Mouse (Mus musculus) ovary, adult 18-20 months (tissue): ENCODE results near the gene Vps35l.

ENCODE experiments used
- DNase-seq: peaks from one replicate; pipeline ENCODE4 v3.0.0; 2022; ENCODE audit warnings: low spot score, mixed read lengths

The Vps35l gene

DNA sequence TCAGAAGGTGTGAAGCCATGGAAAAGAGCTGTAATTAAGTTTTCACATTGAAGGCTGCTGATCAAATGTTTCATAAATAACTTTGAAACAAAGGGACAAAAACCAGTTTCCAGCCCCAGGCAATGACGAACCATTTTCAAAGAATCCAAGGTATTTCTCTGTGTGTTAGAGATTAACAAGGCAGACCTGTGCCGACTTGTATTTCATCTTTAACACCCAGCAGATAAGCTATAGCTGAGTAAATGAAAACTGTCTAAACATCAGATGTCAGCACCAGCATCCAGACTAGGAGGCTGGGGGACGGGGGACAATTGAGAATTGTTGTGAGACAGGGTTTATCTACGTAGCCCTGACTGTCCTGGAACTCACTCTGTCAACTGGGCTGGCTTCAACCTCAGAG, 143.9 kb downstream of the Vps35l start:
- no peak for DNase-seq

DNA sequence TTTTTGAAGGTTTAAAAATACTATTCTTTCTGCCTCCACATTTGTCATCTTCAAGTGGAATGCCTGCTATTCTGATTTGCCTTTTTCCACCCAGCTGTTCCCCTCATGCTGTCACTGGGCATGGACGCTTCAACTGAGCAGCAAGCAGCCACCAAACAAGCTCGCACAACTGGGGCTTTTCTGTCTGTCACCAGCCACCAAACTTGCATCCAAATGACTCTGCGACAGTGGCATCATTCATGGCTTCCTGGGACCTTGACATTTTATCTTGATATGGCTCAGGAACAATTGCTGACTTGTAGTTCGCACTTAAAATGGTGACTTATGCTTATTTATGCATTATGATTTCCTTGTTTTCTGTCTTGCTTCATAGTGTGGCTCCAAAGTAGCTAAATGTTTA, 144.9 kb downstream of the Vps35l start:
- DNase-seq = no peak

DNA sequence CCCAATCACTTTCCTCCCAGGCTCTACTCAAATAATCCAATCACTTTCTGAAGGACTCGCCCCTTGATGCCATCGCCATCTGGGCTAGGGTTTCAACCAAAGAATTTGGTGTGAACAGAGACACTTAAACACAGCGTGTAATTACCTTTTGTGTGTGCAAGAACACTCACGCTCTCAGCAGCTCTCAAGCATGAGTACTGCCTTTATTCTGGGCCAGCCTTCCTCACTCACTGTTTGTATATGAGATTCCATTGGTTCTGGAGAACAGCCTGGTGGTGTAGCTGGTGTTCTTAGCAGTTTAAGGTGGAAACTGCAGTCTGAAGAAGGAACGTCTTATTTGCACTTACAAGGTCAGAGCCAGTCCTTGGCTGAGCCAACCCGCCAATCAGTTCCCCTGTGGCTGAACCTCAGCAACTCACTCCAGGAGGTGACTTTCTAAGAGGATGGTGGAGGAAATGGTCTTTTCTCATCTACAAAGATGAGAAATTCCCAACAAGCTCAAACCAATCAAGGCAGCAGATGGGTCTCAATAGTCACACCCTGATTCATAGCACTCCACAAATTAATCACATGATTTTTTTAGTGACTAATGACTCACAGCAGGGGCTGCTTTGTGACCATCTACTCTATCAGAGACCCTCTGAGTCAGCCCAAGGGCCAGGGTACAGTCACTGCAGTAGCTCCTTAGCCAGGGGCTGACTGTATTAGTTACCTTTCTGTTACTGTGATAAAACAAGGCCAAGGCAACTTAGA, 147.5 kb downstream of the Vps35l start:
- no peak for DNase-seq

DNA sequence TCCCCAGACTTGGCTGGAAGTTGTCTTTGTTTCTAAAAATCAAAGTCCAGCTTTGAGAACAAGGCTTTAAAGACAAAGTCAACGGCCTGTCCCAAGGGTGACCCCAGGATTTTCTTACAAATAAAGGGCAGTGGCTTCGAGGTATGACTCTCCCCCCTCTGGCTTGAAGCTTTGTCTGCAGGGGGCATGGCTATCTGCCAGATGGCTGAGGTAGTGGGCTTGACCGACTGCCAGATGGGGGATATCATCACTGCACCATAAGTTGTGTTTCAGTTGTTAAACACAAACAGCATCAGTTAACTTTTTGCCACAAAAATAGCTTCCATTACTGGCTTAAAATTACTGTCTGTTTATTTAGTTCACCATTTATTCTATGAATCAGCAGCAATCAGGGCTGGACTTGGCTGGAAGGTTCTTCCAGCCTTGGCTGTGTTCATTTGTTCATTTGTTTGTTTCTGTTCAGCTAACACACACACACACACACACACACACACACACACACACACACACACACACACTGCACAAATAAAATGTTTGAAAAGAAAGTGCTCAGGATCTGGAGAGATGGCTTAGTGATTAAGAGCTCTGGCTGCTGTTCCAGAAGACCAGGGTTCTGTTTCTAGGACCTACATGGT, 149.1 kb downstream of the Vps35l start:
- no peak for DNase-seq
